Mouse (Mus musculus) gastrocnemius, adult 2 months (tissue): ENCODE measurements around the gene Zfp770. TPM values are rescaled to one million over a fixed set of nuclear protein-coding genes. Genes with fewer than 3 reads are reported as not detected.
"Not testable (repeated sequence)": the region's sequence is repeated elsewhere in the genome, so short reads cannot be mapped to it uniquely, and the experiment has no call there.

Source experiments
- DNase-seq: peaks from one replicate; pipeline ENCODE4 v3.0.0; 2022
- H3K27ac ChIP-seq: fragments of 200-600 bp; 2 replicates; pipeline ENCODE4 v1.8.1; 2022; ENCODE audit warnings: mild to moderate bottlenecking
- H3K4me3 ChIP-seq: fragments of 200-600 bp; 2 replicates; pipeline ENCODE4 v1.8.1; 2022; ENCODE audit warnings: mild to moderate bottlenecking, moderate library complexity
- CTCF ChIP-seq: fragments of 200-600 bp; IDR thresholded peaks from 2 replicates; pipeline ENCODE4 v1.8.1; 2022; ENCODE audit warnings: antibody characterized with exemption, mild to moderate bottlenecking, moderate library complexity
- intact Hi-C: fragments of 180-260 bp; cut with DNase I; formaldehyde crosslinking; loops from one replicate; pipeline ENCODE4 v1.15.1; 2025
- long read RNA-seq, 2 experiments: library from polyadenylated mRNA; stranded (forward); transcript quantifications; one replicate each; pipeline ENCODE4 v2.0.0; 2021
- total RNA-seq, 2 experiments: library from RNA; stranded (reverse); gene quantifications; 2 replicates each; pipeline ENCODE4 v1.2.3; 2021

The Zfp770 gene
- total RNA-seq = 10 to 100 TPM; 19.4 to 26.3 TPM
- long read RNA-seq, experiment 1, full-length matches to known transcripts = 4 of 9 reads
- long read RNA-seq, experiment 1, partial matches to known transcripts = 1 of 9 reads
- long read RNA-seq, experiment 1, other reads (novel, unspliced or antisense) = 4 of 9 reads
- long read RNA-seq, experiment 2, full-length matches to known transcripts = 5 of 7 reads
- long read RNA-seq, experiment 2, partial matches to known transcripts = 0 of 7 reads
- long read RNA-seq, experiment 2, other reads (novel, unspliced or antisense) = 2 of 7 reads

DNA sequence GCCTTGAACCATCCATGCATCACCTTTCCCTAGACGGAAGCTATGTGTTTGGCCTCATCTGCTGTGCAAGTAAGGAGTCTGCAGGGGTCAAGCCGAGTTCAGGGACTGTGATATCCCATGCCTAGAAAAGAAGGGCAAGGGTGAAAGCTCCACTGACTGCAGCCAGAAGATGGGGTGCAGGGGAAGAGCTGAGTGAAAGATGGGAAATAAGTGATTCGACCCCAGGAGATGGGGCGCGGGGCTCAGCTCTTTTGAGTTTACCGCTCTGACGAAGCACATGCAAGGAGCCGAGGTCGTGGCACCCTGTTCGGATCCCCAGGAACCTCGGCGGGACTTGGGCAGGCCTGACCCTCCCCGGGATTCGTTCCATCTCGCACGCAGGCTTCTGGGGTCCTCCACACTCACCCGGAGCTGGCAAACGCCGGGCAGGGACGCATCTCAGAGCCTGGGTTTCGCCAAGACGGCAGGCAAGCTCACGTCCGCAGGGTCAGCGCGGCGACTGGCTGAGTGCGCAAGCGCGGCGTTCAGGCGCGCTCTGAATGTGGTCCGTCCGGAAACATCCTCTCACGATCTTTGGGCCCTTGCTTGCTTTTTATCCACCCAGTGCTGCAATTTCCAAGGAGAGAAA is at the start of gene Zfp770:
TSS of gene Zfp770 (minus strand) at position 538 of the 628 bp plus-strand sequence.
- intact Hi-C loops = loop anchor here (1.0 to 10.0 kb wide), 2 partner anchors 26 to 454 kb away; partner anchors contain the start of gene Dph6
- H3K27ac ChIP-seq = peak within 1 kb of the TSS; percentile 97
- DNase-seq = peak; percentile 82
- TF ChIP-seq CTCF = no peak; the same call in 1 of the 2 replicates
- peak within 1 kb of the TSS; percentile 94 for H3K4me3 ChIP-seq

DNA sequence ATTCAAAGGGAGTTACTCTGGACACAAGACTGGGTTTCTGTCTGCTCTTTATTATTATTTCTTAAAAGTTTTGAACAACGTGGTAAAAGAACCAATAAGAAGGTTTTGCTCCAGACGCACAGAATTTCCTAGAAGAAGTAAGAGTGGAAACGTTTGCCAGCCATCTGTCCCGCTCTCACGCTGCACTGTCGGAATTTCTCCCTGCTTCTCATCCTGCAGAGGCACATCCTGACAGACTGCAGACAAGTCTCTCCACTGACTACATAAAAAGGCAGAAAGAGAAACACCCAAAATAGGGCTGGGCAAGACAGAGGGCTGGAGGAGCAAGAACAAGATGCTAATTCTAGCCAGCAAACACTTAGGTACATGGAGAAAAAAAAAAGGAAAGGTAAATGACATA is 48.2 kb upstream of the Zfp770 start:
- Histone ChIP-seq H3K4me3 (no peak overlapping the region), H3K27ac (no peak overlapping the region)
- intact Hi-C loops = no loop called here

DNA sequence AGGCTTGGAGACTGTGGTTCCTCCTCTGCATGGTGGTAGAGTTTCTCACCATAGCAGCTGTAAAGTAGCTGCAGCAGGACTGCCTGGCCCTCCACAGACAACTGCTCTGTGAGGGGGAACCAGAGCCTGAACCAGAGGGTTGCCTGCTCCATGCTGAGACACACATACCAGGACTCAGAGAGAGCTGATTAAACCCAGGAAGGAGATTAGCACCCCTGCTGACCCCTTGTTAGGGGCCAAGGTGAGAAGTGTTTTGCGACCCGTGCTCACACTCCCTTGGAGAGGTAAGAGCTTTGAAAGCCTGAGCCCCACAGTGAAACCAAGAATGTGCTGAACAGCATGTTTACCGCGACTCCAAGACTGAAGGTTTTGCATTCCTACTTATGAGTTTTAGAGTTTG is 36.4 kb upstream of the Zfp770 start:
- no peak for DNase-seq
- intact Hi-C loops = no loop called here
- no peak for TF ChIP-seq CTCF
- Histone ChIP-seq H3K27ac (no peak overlapping the region), H3K4me3 (no peak overlapping the region)

More for the DNA sequence above, 48.2 kb upstream of the Zfp770 start:
- DNase-seq = no peak
- no peak for TF ChIP-seq CTCF

DNA sequence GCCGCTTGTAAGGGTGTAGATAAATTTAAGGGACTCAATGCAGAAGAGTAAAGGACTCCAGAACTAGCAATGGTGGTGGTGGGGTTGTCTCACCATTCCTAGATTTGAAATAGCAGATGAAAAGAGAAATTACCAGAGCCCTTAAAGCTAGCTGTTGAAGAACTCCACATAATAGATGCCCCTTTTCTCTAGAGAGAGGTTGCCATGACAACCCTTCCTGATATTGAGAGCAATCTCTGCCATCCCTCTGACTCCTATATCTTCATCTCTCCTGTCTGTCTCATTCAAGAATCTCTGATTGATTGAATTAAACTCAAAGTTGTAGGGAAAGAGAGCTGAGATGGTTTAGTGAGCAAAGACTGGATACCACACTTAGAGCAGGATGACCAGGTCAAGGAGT is 35.3 kb upstream of the Zfp770 start:
- intact Hi-C loops = no loop called here
- no peak for TF ChIP-seq CTCF

DNA sequence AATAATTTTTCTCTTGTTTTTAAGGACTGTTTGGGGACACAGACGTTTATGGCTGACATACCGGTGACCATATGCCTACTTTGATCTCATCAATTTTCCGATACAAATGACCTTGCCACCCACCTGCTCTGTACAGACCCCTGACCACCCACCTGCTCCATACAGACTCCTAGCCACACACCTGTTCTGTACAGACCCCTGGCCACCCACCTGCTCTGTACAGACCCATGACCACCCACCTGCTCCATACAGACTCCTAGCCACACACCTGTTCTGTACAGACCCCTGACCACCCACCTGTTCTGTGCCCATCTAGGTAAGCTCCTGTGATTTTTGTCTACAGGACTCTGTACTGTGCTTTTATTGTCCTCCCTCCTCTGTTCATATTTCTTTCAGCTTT is 34.3 kb upstream of the Zfp770 start:
- Histone ChIP-seq H3K27ac (no peak overlapping the region), H3K4me3 (no peak overlapping the region)
- TF ChIP-seq CTCF = no peak
- no peak for DNase-seq
- intact Hi-C loops = no loop called here

More for the DNA sequence above, 35.3 kb upstream of the Zfp770 start:
- no peak for DNase-seq
- no peak overlapping the region for H3K27ac ChIP-seq
- H3K4me3 ChIP-seq = no peak overlapping the region

DNA sequence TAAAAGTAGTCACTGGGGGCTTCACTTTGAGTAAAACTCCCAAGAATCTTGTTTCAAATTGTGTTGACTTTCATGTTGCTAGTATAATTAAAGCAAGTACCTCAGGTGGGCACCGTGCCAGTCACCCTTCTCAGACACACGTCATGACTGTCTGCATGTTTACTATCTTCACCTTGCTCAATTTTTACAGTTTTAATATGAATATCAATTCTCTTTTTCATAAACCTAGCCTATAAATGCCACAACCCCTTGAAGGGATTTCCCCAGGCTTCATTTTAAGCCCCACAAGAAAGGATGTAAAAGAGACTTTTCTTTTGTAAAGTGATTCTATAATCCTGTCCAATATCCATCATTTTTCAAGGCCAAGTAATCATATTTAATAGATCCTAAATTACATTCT is 30.0 kb upstream of the Zfp770 start:
- no peak overlapping the region for H3K27ac ChIP-seq
- DNase-seq = no peak
- H3K4me3 ChIP-seq = no peak overlapping the region
- no peak for TF ChIP-seq CTCF
- intact Hi-C loops = no loop called here

DNA sequence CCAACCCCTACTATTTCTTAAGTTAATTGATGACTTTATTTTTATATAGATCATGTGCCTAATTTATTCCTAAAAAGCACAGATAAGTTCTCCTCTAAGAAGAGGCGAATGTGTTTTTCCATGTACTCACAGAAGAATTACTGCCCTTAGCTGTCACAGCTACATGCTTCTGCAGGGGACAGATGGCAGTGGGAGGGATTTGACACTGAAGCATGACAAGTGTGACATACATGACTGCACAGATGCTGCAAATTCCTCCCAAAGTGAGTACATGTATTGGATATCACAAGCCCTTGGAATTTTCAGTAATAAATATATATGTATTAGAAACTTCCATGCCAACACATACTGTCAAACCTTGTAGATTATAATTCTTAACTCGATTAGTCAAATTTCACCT is 27.4 kb upstream of the Zfp770 start:
- Histone ChIP-seq H3K4me3 (no peak overlapping the region), H3K27ac (no peak overlapping the region)
- no peak for TF ChIP-seq CTCF
- intact Hi-C loops = no loop called here
- DNase-seq = no peak

DNA sequence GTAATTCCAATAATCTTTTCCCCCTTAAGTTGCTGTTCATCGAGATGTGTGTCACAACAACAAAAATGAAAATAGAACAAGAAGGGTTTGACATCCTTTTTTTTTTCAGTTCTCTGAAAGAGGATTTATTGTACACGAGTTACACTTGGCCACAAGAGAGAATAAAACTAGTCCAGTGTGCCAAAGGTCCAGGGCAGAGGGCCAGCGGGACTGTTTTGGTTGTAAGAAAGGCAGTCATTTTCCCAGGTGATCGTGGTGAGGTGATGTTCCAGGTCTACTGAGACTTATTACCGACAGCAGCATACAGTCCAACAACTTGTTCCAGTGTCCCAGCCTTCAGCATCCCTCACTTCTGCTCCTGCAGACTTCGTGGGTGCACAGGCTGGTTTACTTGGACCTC is 3.8 kb upstream of the Zfp770 start:
- intact Hi-C loops = loop anchor here (10.0 kb wide), 1 partner anchor 450 kb away; the partner anchor contains the start of gene Dph6
- Histone ChIP-seq H3K27ac (no peak overlapping the region), H3K4me3 (no peak overlapping the region)
- DNase-seq = no peak
- TF ChIP-seq CTCF = no peak

DNA sequence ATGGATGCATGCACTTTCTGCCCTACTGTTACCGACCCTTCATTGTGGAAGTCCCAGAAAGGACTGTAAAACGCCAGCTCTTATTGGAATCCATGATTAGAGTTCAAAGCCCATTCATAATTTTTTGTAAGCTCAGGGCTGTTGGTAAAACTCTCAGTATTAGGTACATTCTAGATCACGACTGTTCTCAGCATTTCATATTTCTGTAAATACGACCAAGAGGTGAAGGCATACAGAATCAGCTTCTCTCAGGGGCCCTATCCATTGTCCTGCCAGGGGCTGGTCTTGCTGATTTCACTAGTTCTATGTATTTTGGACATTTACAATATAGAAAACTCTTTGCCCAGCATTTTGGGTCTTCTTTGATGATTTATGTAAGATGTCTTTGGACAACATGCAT is 305 bp upstream of the Zfp770 start:
- no peak for DNase-seq
- peak overlapping the region; percentile 94 for H3K4me3 ChIP-seq
- TF ChIP-seq CTCF = no peak
- intact Hi-C loops = loop anchor here (1.0 to 10.0 kb wide), 2 partner anchors 26 to 453 kb away; partner anchors contain the start of gene Dph6
- H3K27ac ChIP-seq = peak overlapping the region; percentile 97

DNA sequence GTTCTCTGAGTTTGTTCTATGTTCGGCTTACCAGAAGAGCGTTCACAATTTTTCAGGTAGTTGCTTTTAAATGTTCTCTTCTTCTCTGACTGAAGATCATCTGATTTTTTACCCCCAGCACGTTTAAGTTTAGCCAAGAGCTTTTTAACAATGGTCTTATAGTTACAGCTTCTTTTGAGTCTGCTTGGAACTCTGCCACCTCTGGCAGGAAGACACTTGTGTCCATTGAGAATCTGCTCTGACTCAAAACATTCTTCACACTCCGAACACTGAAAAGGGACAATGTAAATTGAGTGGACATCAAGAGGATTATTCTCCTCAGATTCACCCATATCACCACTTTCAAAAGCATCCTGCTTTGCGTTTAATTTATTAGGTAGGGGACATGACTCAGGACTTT is 4.8 kb downstream of the Zfp770 start:
- no peak overlapping the region for H3K4me3 ChIP-seq
- H3K27ac ChIP-seq = no peak overlapping the region
- TF ChIP-seq CTCF = no peak
- intact Hi-C loops = no loop called here
- DNase-seq = no peak

DNA sequence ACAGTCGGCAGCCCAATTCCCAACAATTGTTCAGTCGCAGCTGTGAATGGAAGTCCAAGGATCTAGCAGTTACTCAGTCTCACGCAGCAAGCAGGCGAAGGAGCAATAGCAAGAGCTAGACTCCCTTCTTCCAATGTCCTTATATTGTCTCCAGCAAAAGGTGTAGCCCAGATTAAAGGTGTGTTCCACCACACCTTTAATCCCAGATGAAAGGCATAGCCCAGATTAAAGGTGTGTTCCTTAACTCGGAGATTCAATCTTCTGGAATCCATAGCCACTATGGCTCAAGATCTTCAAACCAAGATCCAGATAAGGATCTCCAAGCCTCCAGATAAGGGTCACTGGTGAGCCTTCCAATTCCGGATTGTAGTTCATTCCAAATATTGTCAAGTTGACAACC is 14.3 kb downstream of the Zfp770 start, which contains the start of gene Aqr:
TSS of gene Aqr (minus strand) at position 101 of the 400 bp plus-strand sequence.
- DNase-seq, H3K27ac ChIP-seq, H3K4me3 ChIP-seq, intact Hi-C loops: not testable (repeated sequence)

DNA sequence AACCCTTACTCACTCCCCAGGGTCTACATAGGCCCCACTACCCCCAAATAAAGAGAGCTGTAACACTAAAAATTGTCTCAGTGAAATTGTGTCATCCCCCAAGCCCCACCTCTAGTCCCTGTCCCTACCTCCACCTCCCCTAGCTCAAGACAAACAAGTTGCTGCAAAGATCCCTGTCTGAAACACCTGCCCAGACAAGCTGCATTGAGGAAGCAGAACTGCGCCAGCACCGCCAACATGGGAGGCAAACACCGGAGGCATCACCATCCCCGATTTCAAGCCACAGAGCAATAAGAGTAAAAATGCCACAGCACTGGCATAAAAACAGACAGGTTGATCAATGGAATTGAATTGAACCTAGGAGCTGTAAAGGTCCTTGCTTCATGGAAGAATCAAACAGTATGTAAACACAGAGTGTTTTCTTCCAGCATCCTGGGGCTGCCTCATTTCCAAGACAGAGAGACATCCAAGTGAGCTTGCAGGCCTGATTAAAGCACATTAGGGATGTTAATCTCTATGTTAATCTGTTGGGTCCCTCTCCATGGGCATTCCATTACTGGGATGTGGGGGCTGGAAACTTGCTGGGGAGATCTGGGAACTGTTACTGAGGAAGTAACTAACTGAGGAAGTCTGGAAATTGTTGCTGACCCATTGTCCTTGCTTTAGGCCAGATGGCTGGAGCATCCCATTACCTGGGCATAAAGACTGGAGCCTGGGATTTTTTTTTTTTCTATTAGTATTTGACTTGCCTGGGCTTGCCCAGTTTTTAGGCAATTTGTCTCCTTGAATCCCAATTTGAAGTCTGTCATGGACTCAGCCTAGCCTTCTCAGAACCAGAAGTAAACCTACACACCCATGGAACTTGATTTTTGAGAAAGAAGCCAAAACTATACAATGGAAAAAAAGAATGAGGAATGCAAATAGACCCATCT is 23.2 kb downstream of the Zfp770 start:
- TF ChIP-seq CTCF = no peak
- no peak overlapping the region for H3K4me3 ChIP-seq
- H3K27ac ChIP-seq = no peak overlapping the region
- DNase-seq = no peak
- intact Hi-C loops = loop anchor here (5.0 kb wide), 1 partner anchor 311 kb away; no protein-coding TSS in a partner anchor
